In the genomic region with DNA sequence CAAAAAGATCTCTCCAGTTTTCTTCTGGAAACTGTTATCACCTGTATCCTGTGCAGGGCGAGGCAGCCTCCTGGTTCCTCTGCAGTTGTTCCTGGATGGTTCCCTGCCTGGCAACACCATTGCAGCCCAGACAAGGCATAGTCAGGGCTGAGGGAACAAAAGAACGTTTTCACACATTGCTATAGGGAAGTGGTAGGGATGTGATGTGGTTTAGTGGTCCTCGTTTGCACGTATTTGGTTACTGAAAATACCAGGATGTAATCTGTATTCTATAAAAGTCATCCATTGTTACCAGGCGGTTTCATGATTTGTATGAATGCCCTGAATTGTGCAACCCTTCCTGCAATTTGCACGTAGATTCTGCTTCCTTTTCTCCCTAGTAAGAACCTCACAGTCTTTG, we compare ENCODE assay signal across 31 mouse cellular contexts.
A peak's percentile ranks its signal among the peaks of the same experiment; 100 is the strongest.
DNase-seq lines count a peak whose midpoint lies in the region; ATAC-seq and TF ChIP-seq lines count a peak whose summit lies in the region.
"Had no signal": no experiment of that assay in that cellular context is flagged by ENCODE, and none has a peak within 500 bp of the region (broad histone marks: within the 10 kb centered on the region; RNA-seq: fewer than 3 reads in every experiment).

No protein-coding gene starts in this region.

- DNase-seq in heart, postnatal 4 days: no peak
- DNase-seq in lung, adult 2 months: no peak
- no peak for DNase-seq in kidney, adult 8-10 months
- no peak for DNase-seq in cerebellum, adult 9-10 months
- DNase-seq: adrenal gland, adult 8-10 months; cerebellum, adult 11 months; cerebellum, adult 9-11 months; gastrocnemius, adult 2 months; heart, postnatal 36 days; kidney, adult 2 months; kidney, postnatal 4 days; layer of hippocampus, postnatal 36 days; left cerebral cortex, postnatal 4 days; lung, postnatal 36 days; right cerebral cortex, adult 18-20 months; right cerebral cortex, postnatal 4 days; thymus, postnatal 14 days had no signal

- TF ChIP-seq POLR2A in lung, adult 2 months (IDR thresholded peaks at IDR 0.05; ENCODE audit: borderline replicate concordance, extremely low read depth, low read depth, low read length): no peak
- TF ChIP-seq POLR2A in small intestine, adult 2 months (IDR thresholded peaks at IDR 0.05; ENCODE audit: low read depth, low read length): no peak

- 0 out of 2 replicates have a peak overlapping the region, but pooled peaks have one; percentile 29 for H3K27ac ChIP-seq in heart, embryonic 16.5 days (ENCODE audit: low read length)
- peak overlapping the region; percentile 87 for H3K27ac ChIP-seq in lung, embryonic 16.5 days (ENCODE audit: low read length)
- peak overlapping the region; percentile 45 for H3K27ac ChIP-seq in small intestine, adult 2 months (ENCODE audit: insufficient read depth, low read depth, low read length)
- H3K27ac ChIP-seq: embryonic facial prominence, embryonic 13.5 days; hindbrain, embryonic 13.5 days; kidney, postnatal 0 days; midbrain, embryonic 12.5 days; neural tube, embryonic 12.5 days had no signal

- WGBS in heart, embryonic 16.5 days: 68% methylated on average over 6 of the region's 6 CpGs
- 75% methylated on average over 6 of the region's 6 CpGs for WGBS in lung, embryonic 16.5 days
- 50% methylated on average over 6 of the region's 6 CpGs for WGBS in lung, adult 2 months
- WGBS in small intestine, adult 2 months: 52% methylated on average over 6 of the region's 6 CpGs

- H3K4me2 ChIP-seq in heart, embryonic 16.5 days (ENCODE audit: low read depth, low read length): no peak overlapping the region
- no peak overlapping the region for H3K4me2 ChIP-seq in lung, embryonic 16.5 days (ENCODE audit: low read depth, low read length)
- H3K4me2 ChIP-seq: embryonic facial prominence, embryonic 13.5 days; hindbrain, embryonic 13.5 days; midbrain, embryonic 12.5 days; neural tube, embryonic 12.5 days had no signal

- H3K27me3 ChIP-seq in heart, embryonic 16.5 days (ENCODE audit: control insufficient read depth, insufficient read depth, low read length): no peaks in the 10 kb centered on the region
- no peaks in the 10 kb centered on the region for H3K27me3 ChIP-seq in lung, embryonic 16.5 days (ENCODE audit: control insufficient read depth, insufficient read depth, low read depth, low read length)
- H3K27me3 ChIP-seq in small intestine, adult 2 months (ENCODE audit: control insufficient read depth, insufficient read depth, low read length): no peaks in the 10 kb centered on the region
- H3K27me3 ChIP-seq: embryonic facial prominence, embryonic 13.5 days; hindbrain, embryonic 13.5 days; midbrain, embryonic 12.5 days; neural tube, embryonic 12.5 days had no signal

- no peaks in the 10 kb centered on the region for H3K36me3 ChIP-seq in heart, embryonic 16.5 days (ENCODE audit: control insufficient read depth, insufficient read depth)
- no peaks in the 10 kb centered on the region for H3K36me3 ChIP-seq in lung, embryonic 16.5 days (ENCODE audit: control insufficient read depth, insufficient read depth, low read length)
- peaks cover 4% of the 10 kb centered on the region for H3K36me3 ChIP-seq in small intestine, adult 2 months (ENCODE audit: control insufficient read depth, insufficient read depth, low read length)
- H3K36me3 ChIP-seq: embryonic facial prominence, embryonic 13.5 days; hindbrain, embryonic 13.5 days; midbrain, embryonic 12.5 days; neural tube, embryonic 12.5 days had no signal

- H3K9me3 ChIP-seq in heart, embryonic 16.5 days (replicated peaks; ENCODE audit: control insufficient read depth, low read length): no peaks in the 10 kb centered on the region
- no peaks in the 10 kb centered on the region for H3K9me3 ChIP-seq in lung, embryonic 16.5 days (ENCODE audit: control insufficient read depth, low read length)
- H3K9me3 ChIP-seq: embryonic facial prominence, embryonic 13.5 days; G1E; hindbrain, embryonic 13.5 days; megakaryocyte, embryonic 14.5 days; midbrain, embryonic 12.5 days; neural tube, embryonic 12.5 days had no signal

- H3K4me1 ChIP-seq in heart, embryonic 16.5 days (ENCODE audit: control insufficient read depth, insufficient read depth, low read length): peaks cover 36% of the 10 kb centered on the region
- peaks cover 21% of the 10 kb centered on the region for H3K4me1 ChIP-seq in lung, embryonic 16.5 days (replicated peaks; ENCODE audit: control insufficient read depth, insufficient read depth, low read length)
- peaks cover 26% of the 10 kb centered on the region for H3K4me1 ChIP-seq in lung, adult 2 months (ENCODE audit: control insufficient read depth, insufficient read depth, low read length)
- H3K4me1 ChIP-seq in small intestine, adult 2 months (ENCODE audit: control insufficient read depth, insufficient read depth, insufficient read length, low read length): peaks cover 66% of the 10 kb centered on the region
- H3K4me1 ChIP-seq: midbrain, embryonic 12.5 days had no signal

- TF ChIP-seq CTCF in lung, adult 2 months (IDR thresholded peaks at IDR 0.05; ENCODE audit: insufficient read depth, low read length): no peak
- TF ChIP-seq CTCF in small intestine, adult 2 months (IDR thresholded peaks at IDR 0.05; ENCODE audit: extremely low read depth, insufficient read length, insufficient replicate concordance, low read depth, low read length): no peak

- no peak for ATAC-seq in heart, embryonic 16.5 days (replicated peaks; ENCODE audit: extremely low read depth, insufficient read depth, low FRiP score)
- no peak for ATAC-seq in lung, embryonic 16.5 days (ENCODE audit: low read depth)
- ATAC-seq: forebrain, embryonic 16.5 days had no signal

- H3K9ac ChIP-seq in heart, embryonic 16.5 days (ENCODE audit: low read length): no peak overlapping the region
- no peak overlapping the region for H3K9ac ChIP-seq in lung, embryonic 16.5 days (ENCODE audit: low read length)
- H3K9ac ChIP-seq: embryonic facial prominence, embryonic 13.5 days; hindbrain, embryonic 13.5 days; liver, embryonic 14.5 days; midbrain, embryonic 12.5 days; neural tube, embryonic 12.5 days had no signal

- no peak overlapping the region for H3K4me3 ChIP-seq in heart, embryonic 16.5 days (ENCODE audit: low read length)
- H3K4me3 ChIP-seq in lung, embryonic 16.5 days (ENCODE audit: low read length): no peak overlapping the region
- H3K4me3 ChIP-seq in lung, adult 2 months (replicated peaks; ENCODE audit: extremely low read depth, low read depth, low read length): no peak overlapping the region
- H3K4me3 ChIP-seq in small intestine, adult 2 months (ENCODE audit: low read depth, low read length): no peak overlapping the region
- H3K4me3 ChIP-seq: embryonic facial prominence, embryonic 13.5 days; erythroblast, embryonic 14.5 days; gastrocnemius, adult 2 months; hindbrain, embryonic 13.5 days; megakaryocyte, embryonic 14.5 days; midbrain, embryonic 12.5 days; myocyte; neural tube, embryonic 12.5 days had no signal

Comparison
In these comparisons a context has a peak if more than half of its experiments do, and no peak if none do; other contexts are left out.
1. H3K27ac ChIP-seq: peak in every context shown above with its lines; median percentile 87 in lung, embryonic 16.5 days; 45 in small intestine, adult 2 months; 29 in heart, embryonic 16.5 days.